Mouse (Mus musculus) kidney, postnatal 10 days (tissue): ENCODE measurements around the gene 1700029I15Rik.

Experiments
- DNase-seq: peaks from one replicate; pipeline ENCODE4 v3.0.0; 2021; ENCODE audit warnings: mixed read lengths

Gene 1700029I15Rik

DNA sequence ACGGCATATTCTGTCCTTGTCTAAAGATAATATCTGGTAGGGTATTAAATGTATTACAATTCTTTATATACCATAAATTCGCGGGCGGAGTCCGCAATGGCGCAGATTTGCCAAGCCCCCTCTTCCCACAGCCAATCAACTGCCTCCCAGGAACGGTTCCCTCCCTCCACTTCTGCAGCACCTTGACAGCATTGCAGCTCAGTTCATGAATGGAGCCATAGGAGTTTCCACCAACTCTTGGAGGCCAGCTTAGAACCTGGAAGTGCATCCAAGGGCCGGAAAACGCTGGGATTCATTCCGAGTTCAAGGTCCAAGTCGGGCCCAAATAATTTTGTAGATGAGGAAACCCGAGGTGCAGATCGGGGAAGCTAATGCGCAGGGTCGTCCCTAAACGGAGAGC lies 7.8 kb upstream of the 1700029I15Rik start, which contains the start of the genes Pex16 and Large2:
TSS of gene Pex16 (plus strand) at position 163 of the 400 bp plus-strand sequence.
TSS of gene Large2 (minus strand) at position 356 of the 400 bp plus-strand sequence.
- peak; percentile 55 for DNase-seq

DNA sequence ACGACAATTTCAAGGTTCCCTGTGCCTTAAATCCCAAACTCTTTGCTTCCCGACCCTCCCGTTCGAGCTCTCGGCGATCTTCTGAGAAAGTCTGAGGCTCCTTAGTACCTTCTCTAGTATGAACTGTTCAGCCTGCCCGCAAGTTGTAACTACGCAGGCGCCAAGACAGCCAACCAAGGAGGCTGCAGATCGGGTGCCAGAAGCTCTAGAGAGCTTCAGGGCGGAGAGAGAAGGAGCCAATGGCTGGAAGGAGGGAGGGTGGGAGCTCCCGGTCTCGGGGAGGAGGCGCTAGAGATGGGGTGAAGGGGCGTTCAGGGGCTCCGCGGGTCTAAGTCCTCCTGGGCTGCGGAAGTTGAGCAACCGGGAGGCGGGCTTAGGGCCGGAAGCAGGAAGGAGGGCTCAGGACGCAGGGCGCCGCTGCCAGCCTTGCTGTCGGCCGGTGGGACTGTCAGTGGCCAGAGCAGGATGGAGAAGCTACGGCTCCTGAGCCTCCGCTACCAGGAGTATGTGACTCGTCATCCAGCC lies 7.2 kb upstream of the 1700029I15Rik start:
- DNase-seq: peak; percentile 96

GRCm38 (mm10) chr2:92375788-92376187 lies 6.5 kb upstream of the 1700029I15Rik start:
- no peak for DNase-seq

DNA sequence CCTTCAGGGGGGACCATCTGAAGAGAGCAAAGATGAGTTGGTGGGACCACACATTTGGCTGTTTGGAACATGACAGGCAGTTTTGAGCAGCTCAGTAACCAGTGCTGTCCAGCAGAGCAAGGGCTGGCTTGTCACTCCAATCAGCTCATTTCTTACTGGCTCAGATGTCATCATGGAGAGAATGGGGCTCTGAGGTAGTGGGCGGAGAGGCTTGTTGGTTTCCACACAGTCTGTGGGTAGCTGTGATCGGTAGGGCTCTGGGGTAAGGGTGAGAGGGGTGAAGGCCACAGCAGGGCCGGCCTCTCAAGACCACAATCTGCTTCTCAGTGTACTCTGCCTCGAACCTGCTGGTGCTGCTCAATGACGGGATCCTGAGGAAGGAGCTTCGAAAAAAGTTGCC lies 6.0 kb upstream of the 1700029I15Rik start:
- no peak for DNase-seq

GRCm38 (mm10) chr2:92377320-92377719 lies 5.0 kb upstream of the 1700029I15Rik start:
- DNase-seq: no peak

- peak; percentile 53 for DNase-seq
These were observed 2.4 kb upstream of the 1700029I15Rik start for GRCm38 (mm10) chr2:92379783-92380494.

GRCm38 (mm10) chr2:92380495-92381050 lies 1.8 kb upstream of the 1700029I15Rik start:
- DNase-seq: no peak

DNA sequence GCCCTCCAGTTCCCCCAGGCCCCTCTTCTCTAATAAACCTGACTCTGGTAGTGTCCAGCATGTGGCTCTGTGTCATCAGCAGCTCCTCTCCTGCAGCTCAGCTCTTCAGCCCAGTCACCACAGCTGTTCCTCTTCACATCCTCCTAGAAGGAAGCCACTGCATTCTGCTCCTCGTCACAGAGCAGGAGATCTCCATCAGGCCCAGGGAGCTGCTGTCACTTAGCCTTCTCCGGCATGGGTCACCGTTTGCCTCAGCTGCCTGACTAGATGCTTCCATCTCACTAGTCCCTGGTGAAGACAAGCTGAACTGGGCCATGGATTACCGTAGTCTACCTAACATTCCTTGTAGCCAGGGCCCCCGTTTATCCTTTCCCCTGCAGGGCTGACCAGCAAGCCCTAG lies 1.2 kb upstream of the 1700029I15Rik start:
- peak; percentile 59 for DNase-seq

DNA sequence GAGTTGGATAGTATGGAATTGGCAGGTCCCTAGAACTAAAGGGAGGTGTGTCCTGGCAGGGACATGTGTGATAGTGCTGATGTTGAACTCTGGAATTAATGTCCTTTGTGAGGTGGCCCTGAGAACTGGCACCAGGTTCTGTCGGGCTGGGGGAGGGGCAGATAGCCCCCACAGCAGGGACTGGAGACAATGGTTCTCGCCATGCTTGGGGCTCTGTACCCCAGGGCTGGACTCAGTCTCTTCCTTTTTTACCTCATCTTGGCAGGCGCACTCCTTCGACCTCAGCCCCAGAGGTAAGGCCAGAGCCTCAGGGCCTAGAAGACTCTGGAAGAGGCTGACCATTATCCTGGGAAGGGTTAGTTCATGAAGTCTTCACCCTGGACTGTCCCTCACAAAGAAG lies 421 bp downstream of the 1700029I15Rik start:
- DNase-seq: no peak

- no peak for DNase-seq
These were observed 1.8 kb downstream of the 1700029I15Rik start for GRCm38 (mm10) chr2:92384101-92384500.

- DNase-seq: no peak
These were observed 3.0 kb downstream of the 1700029I15Rik start for GRCm38 (mm10) chr2:92385113-92386051.

DNA sequence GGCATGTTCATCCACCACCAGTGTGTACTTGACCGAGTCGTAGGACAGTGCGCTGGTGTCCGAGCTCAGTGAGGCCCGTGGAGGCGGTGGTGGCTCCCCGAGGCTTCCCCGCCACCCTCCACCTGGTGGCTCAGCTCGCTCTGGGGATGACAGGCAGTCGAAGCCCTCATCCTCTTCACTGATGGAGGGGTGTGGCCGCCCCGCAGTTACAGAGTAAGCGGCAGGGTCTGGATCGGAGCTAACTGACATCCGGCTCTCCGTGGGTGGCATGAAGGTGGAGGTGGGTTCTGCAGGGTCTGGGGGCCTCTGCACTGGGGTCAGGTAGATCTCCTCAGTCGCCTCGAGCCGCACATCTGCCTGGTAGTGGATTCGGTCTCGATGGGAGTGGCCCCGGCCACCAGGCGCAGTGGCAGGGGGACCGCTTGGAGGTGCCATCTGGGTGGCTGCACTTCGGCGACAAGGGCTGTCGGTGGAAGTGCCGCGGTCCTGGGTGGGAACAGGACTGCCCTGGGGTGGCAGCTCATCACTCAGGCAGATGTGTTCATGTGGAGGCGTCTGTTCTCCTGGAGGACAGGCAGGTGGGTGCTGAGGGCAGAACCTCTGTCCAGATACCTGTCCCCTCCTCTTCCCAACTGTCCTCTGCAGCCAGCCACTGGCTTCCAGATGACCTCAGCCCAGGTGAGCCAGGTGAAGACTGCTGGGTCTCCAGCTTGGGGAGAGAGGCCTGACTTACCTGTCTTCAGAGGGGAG lies 4.7 kb downstream of the 1700029I15Rik start:
- DNase-seq: no peak

DNA sequence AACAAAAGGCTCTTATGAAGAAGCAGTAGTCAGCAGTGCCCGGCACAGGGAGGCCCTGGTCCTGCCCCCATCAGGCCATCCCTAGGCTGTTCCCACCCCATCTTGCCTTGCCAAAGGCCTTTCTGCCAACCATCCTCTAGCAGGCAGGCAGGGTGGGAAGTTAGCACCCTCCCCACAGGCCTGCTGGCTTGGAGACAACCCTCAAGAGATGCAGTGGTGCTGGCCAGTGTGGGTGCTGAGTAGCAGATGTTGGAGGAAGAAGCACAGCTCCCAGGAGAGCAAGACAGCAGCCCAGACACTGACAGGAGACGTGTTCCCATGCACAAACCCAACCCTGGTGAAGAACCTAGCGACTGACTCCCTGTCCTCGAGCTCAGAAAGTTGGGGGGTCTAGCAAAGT lies 5.3 kb downstream of the 1700029I15Rik start:
- no peak for DNase-seq

DNA sequence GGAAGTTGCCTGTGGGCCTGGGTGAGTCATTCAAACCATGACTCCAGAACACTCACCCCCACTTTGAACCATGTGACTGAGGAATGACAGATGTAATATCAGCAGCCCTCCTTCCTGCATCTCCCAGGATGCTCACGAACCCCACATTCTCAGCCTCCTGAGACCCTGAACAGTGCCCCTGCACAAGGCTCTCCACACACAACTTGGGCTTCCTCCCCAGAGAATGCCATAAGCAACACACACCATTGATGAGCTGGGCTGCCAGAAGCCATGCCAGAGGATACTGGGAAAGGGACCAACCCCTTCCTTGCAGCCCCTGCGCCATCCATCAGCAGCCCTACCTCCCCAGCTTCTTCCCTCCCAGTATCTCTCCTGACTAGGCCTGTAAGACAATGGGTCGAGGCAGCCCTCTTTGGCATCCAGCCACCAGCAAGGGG lies 5.8 kb downstream of the 1700029I15Rik start:
- no peak for DNase-seq

- DNase-seq: peak; percentile 93
These were observed 6.7 kb downstream of the 1700029I15Rik start for GRCm38 (mm10) chr2:92388891-92389641.

GRCm38 (mm10) chr2:92389645-92390044 lies 7.3 kb downstream of the 1700029I15Rik start:
- no peak for DNase-seq

DNA sequence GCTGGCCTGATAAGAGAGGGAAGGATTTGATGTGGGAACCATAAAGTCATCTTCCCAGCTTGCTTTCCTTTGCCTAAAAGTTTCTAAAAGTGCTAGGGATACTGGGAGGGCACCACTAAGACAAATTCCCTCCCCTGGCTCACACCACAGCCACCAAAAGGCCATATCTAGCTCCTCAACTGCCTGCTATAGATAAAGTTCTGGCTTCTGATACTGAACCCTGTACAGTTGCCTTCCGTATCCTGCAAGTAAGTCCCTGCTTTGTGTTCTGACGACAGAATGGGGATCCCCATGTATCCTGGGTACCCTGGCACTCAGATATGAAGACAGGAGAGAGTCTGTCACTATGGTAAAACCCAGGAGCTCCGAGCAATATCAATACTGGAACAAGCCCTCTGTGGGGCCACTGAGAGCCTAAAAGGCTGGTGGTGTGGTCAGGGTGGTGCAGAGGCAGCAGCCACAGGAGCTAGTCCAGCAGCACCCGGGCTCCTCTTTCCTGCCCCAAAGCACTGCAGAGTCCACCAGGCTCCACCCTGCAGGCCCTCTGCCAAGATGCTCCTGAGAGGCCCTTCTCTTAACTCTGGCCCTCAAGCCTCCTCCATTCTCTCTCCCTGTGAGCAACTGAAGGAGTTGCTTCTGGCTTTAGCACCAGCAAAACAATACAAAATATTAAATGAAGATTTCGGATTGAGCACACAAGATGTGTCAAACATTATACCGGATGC lies 8.0 kb downstream of the 1700029I15Rik start:
- no peak for DNase-seq

GRCm38 (mm10) chr2:92391116-92391515 lies 8.8 kb downstream of the 1700029I15Rik start:
- DNase-seq: no peak

DNA sequence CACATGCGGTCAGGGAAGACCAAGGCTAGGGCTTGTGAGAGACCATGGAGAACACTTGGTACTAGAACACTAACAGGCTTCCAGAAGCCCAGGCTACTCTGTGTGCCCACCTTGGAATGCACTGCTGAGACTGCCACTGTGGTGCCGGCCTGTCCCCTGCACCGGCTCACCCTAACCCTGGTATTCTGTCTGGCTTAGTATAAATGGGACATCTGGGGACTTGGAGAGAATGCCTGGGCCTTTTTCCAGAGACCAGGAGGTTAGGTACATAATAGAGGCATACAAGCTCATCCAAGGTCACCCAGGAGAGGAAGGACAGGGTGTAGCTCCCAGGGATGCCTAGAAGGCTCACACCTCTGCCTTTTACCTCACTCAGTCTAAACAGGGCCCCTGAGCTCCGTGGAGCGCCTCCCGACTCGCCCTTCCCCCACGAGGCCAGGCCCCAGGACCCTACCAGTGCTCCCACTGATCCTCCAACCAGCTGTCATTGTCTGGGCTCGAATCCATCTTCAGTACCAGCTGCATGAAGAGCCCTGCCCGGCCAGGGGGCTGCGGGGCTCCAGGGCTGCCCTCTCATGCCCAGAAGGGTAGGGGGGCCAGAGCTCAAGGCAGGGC lies 9.5 kb downstream of the 1700029I15Rik start:
- no peak for DNase-seq
